Mouse (Mus musculus) thymus, adult 2 months (tissue): ENCODE measurements at regions not wholly inside any gene's neighbourhood (a gene's known extent, or its start where the extent isn't known, plus 50 kb on each side); places are given as distances from the start of the nearest gene placed in this dataset.

Experiments used
- DNase-seq: peaks from one replicate; pipeline ENCODE4 v3.0.0; 2021
- H3K27ac ChIP-seq: fragments of 200-500 bp; 2 replicates; pipeline ENCODE4 v1.5.1; 2012; ENCODE audit warnings: low read length, control low read depth; ENCODE audit not compliant: control insufficient read depth, insufficient read depth
- H3K27me3 ChIP-seq: fragments of 200-500 bp; 2 replicates; pipeline ENCODE4 v1.6.1; 2012; ENCODE audit warnings: mild to moderate bottlenecking, low read length, moderate library complexity, mixed read lengths; ENCODE audit not compliant: control insufficient read depth, insufficient read depth
- H3K36me3 ChIP-seq: fragments of 200-500 bp; 2 replicates; pipeline ENCODE4 v1.6.1; 2012; ENCODE audit warnings: mild to moderate bottlenecking, low read length, moderate library complexity; ENCODE audit not compliant: control insufficient read depth, insufficient read depth
- H3K4me1 ChIP-seq: fragments of 200-500 bp; replicated peaks from 2 replicates; pipeline ENCODE4 v1.6.1; 2012; ENCODE audit warnings: low read length; ENCODE audit not compliant: control insufficient read depth, insufficient read depth
- H3K4me3 ChIP-seq: fragments of 200-500 bp; 2 replicates; pipeline ENCODE4 v1.5.1; 2012; ENCODE audit warnings: mild to moderate bottlenecking, low read length, control low read depth, moderate library complexity; ENCODE audit not compliant: control insufficient read depth, insufficient read depth
- CTCF ChIP-seq: fragments of 200-500 bp; IDR thresholded peaks from 2 replicates; pipeline ENCODE4 v1.5.1; 2012; ENCODE audit warnings: mild to moderate bottlenecking, control low read depth, low read length, moderate library complexity, borderline replicate concordance; ENCODE audit not compliant: control insufficient read depth, poor library complexity, insufficient read depth; ENCODE audit errors: extremely low read depth
- POLR2A ChIP-seq: fragments of 200-500 bp; IDR thresholded peaks from 2 replicates; pipeline ENCODE4 v1.6.1; 2012; ENCODE audit warnings: mild to moderate bottlenecking, low read length, control low read depth, moderate library complexity; ENCODE audit not compliant: control insufficient read depth, poor library complexity, insufficient read depth; ENCODE audit errors: extremely low read depth
- WGBS: fragments of 180-500 bp; shearing (Covaris S2); methylation state at CpG from one replicate; pipeline ENCODE4 v1.1.7; 2018; 5-methylcytosine and 5-hydroxymethylcytosine counted together

GRCm38 (mm10) chr17:9197160-9197559, 209.0 kb downstream of the 1700010I14Rik start:
- no peaks in the 10 kb centered on the region for H3K4me1 ChIP-seq
- H3K4me3 ChIP-seq, result no peak overlapping the region
- WGBS, result 93% methylated on average over 5 of the region's 5 CpGs
- DNase-seq, result no peak
- no peak for TF ChIP-seq POLR2A
- TF ChIP-seq CTCF, result no peak
- no peaks in the 10 kb centered on the region for H3K36me3 ChIP-seq
- H3K27ac ChIP-seq, result no peak overlapping the region
- H3K27me3 ChIP-seq, result no peaks in the 10 kb centered on the region

- 92% methylated on average over 7 of the region's 7 CpGs for WGBS
- Histone ChIP-seq H3K4me3 (no peak overlapping the region), H3K27ac (no peak overlapping the region), H3K4me1 (no peaks in the 10 kb centered on the region), H3K27me3 (no peaks in the 10 kb centered on the region), H3K36me3 (no peaks in the 10 kb centered on the region)
- DNase-seq, result no peak
- TF ChIP-seq POLR2A (no peak), CTCF (no peak)
Measured at GRCm38 (mm10) chr17:9200386-9200785, 212.3 kb downstream of the 1700010I14Rik start.

- WGBS, result 50% methylated on average over 2 of the region's 2 CpGs
- no peak overlapping the region for H3K4me3 ChIP-seq
- no peak for DNase-seq
- H3K27ac ChIP-seq, result no peak overlapping the region
- H3K27me3 ChIP-seq, result no peaks in the 10 kb centered on the region
- TF ChIP-seq POLR2A (no peak), CTCF (no peak)
- H3K4me1 ChIP-seq, result no peaks in the 10 kb centered on the region
- no peaks in the 10 kb centered on the region for H3K36me3 ChIP-seq
Measured at GRCm38 (mm10) chr17:9202496-9202895, 214.4 kb downstream of the 1700010I14Rik start.

GRCm38 (mm10) chr17:9210626-9211025, 211.2 kb upstream of the Gm17728 start:
- 92% methylated on average over 2 of the region's 2 CpGs for WGBS
- no peaks in the 10 kb centered on the region for H3K27me3 ChIP-seq
- H3K4me3 ChIP-seq, result no peak overlapping the region
- no peak for DNase-seq
- no peaks in the 10 kb centered on the region for H3K4me1 ChIP-seq
- TF ChIP-seq CTCF, result no peak
- TF ChIP-seq POLR2A, result no peak
- H3K27ac ChIP-seq, result no peak overlapping the region
- H3K36me3 ChIP-seq, result no peaks in the 10 kb centered on the region

- TF ChIP-seq POLR2A, result no peak
- TF ChIP-seq CTCF, result no peak
- 91% methylated on average over 4 of the region's 4 CpGs for WGBS
- no peak for DNase-seq
- H3K36me3 ChIP-seq, result no peaks in the 10 kb centered on the region
- H3K4me3 ChIP-seq, result no peak overlapping the region
- H3K27me3 ChIP-seq, result no peaks in the 10 kb centered on the region
- no peak overlapping the region for H3K27ac ChIP-seq
- H3K4me1 ChIP-seq, result no peaks in the 10 kb centered on the region
Measured at GRCm38 (mm10) chr17:9223097-9223496, 198.8 kb upstream of the Gm17728 start.

- WGBS, result 82% methylated on average over 10 of the region's 10 CpGs
- no peak for DNase-seq
Measured at GRCm38 (mm10) chr17:9227872-9228575, 193.8 kb upstream of the Gm17728 start.

More at GRCm38 (mm10) chr17:9227872-9228575, 193.8 kb upstream of the Gm17728 start:
- H3K4me3 ChIP-seq, result no peak overlapping the region
- H3K36me3 ChIP-seq, result no peaks in the 10 kb centered on the region
- H3K27ac ChIP-seq, result no peak overlapping the region
- H3K4me1 ChIP-seq, result no peaks in the 10 kb centered on the region
- no peak for TF ChIP-seq POLR2A
- TF ChIP-seq CTCF, result no peak
- H3K27me3 ChIP-seq, result no peaks in the 10 kb centered on the region
